Mouse (Mus musculus) heart, embryonic 12.5 days (tissue): ENCODE data around the gene Gramd1a. TPM values are rescaled to one million over a fixed set of nuclear protein-coding genes. Genes with fewer than 3 reads are reported as not detected.
A peak's percentile ranks its signal among the peaks of the same experiment; 100 is the strongest.

Source experiments
- ATAC-seq: fragments of 200-750 bp; cut with Nextera tagmentation; 2 replicates; pipeline ENCODE4 v1.8.0; 2017; ENCODE audit warnings: moderate TSS enrichment, moderate library complexity; ENCODE audit not compliant: insufficient number of reproducible peaks, low FRiP score
- H3K27ac ChIP-seq: fragments of 300-500 bp; sonication (generic); 2 replicates; pipeline ENCODE4 v1.5.1; 2016; ENCODE audit warnings: mild to moderate bottlenecking, moderate library complexity; ENCODE audit not compliant: poor library complexity, severe bottlenecking
- H3K27me3 ChIP-seq: fragments of 300-500 bp; sonication (generic); replicated peaks from 2 replicates; pipeline ENCODE4 v1.6.1; 2016; ENCODE audit warnings: mild to moderate bottlenecking, moderate library complexity
- H3K36me3 ChIP-seq: fragments of 300-500 bp; sonication (generic); 2 replicates; pipeline ENCODE4 v1.6.1; 2016; ENCODE audit warnings: mild to moderate bottlenecking, moderate library complexity
- H3K4me1 ChIP-seq: fragments of 300-500 bp; sonication (generic); replicated peaks from 2 replicates; pipeline ENCODE4 v1.6.1; 2016; ENCODE audit warnings: mild to moderate bottlenecking
- H3K4me2 ChIP-seq: fragments of 300-500 bp; sonication (generic); 2 replicates; pipeline ENCODE4 v1.6.1; 2016; ENCODE audit warnings: mild to moderate bottlenecking, moderate library complexity
- H3K4me3 ChIP-seq: fragments of 300-500 bp; sonication (generic); 2 replicates; pipeline ENCODE4 v1.5.1; 2016; ENCODE audit warnings: mild to moderate bottlenecking
- H3K9ac ChIP-seq: fragments of 300-500 bp; sonication (generic); 2 replicates; pipeline ENCODE4 v1.6.1; 2016; ENCODE audit warnings: mild to moderate bottlenecking, moderate library complexity
- H3K9me3 ChIP-seq: fragments of 300-500 bp; sonication (generic); replicated peaks from 2 replicates; pipeline ENCODE4 v1.6.1; 2016; ENCODE audit warnings: mild to moderate bottlenecking, moderate library complexity
- WGBS: fragments of 180-500 bp; shearing (Covaris S2); methylation state at CpG from one replicate; pipeline ENCODE4 v1.1.7; 2016; 5-methylcytosine and 5-hydroxymethylcytosine counted together
- polyA plus RNA-seq: library from polyadenylated mRNA; unstranded; fragments of >200 nt; fragmentation: Nextera tagmentation; extraction: Ambion mirVana; gene quantifications from 2 replicates; pipeline ENCODE4 v1.2.1, GENCODE M21; 2016

The Gramd1a gene
- 63.4 and 64.6 TPM in 2 replicates for polyA plus RNA-seq

DNA sequence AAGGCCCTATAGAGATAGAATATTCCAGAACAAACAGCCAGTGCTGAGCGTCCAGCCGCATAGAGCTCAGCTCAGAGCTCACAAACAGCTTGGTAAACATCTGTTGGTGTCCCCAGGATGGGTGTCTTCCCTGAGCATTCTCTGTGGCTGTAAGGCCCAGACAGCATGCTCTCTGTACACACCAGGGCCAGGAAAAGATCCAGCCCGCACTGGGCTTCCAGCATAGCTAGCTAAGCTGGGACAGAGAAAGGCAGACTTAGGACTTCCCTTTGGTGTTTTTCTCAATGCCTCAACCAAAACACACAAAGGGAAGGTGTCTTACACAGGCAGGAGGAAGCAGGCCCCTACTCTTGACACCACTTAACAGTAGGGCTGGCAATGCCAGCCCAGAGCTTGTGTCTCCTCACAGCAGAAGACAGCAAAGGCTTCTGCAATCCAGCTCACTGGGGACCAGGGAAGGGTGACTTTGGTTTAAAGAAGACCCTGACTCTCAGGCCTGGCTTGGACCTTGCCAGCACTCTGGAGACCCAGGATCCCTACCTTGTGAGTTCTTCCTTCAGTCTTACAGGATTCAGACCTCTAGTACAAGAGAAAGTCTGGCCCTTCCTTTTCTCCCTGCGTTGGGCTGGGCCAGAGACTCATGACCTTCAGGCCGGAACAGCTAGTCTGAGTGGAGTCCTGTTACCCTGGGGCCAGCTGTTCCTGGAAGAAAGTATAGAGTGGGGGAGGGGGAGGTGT lies at the start of gene Gramd1a:
TSS of gene Gramd1a (minus strand) at position 601 of the 738 bp plus-strand sequence.
- WGBS: 57% methylated on average over 5 of the region's 5 CpGs
- Histone ChIP-seq H3K9me3 (no peaks in the 10 kb centered on the region), H3K4me2 (peak within 1 kb of the TSS; percentile 29; the same call in 1 of the 2 replicates), H3K4me1 (peaks cover 30% of the 10 kb centered on the region), H3K4me3 (no peak within 1 kb of the TSS), H3K9ac (0 out of 2 replicates have a peak within 1 kb of the TSS, but pooled peaks have one; percentile 42), H3K27ac (peak within 1 kb of the TSS; percentile 10; the same call in 1 of the 2 replicates), H3K27me3 (no peaks in the 10 kb centered on the region), H3K36me3 (no peaks in the 10 kb centered on the region)
- no peak for ATAC-seq

DNA sequence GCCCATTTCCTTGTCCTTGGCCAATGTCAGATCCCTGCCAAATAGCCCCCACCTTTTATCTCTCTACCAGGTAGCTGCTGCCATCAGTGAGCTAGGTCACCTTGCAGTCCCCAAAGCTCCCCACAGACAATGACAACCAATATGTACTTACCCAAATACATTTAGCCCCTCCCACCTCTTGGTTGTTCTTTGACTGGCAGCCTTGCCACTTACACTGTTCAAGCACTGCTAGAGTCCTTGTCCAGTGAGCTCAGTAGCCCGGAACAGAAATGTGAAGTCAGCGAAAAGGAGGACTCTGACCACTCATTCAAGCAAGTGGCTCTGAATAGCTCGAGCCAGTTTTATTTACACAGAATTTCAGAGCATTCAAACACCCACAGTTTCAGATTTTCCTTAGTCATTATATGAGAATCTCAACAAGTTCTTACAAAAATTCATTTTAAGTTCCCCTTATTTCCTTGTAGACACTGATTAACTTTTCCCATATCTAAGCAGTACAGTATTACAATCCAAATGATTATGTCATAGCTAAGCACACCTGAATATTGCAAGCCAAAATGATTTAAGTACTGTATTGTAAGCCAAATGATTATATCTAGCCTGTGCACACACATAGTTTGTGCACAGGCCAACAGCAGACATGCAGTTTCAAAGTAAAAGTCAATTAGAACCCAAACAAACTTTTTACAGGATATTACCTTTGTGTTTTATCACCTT lies 40.1 kb upstream of the Gramd1a start:
- Histone ChIP-seq H3K27ac (no peak overlapping the region), H3K4me3 (no peak overlapping the region), H3K4me2 (no peak overlapping the region), H3K36me3 (no peaks in the 10 kb centered on the region), H3K4me1 (no peaks in the 10 kb centered on the region), H3K9ac (no peak overlapping the region), H3K27me3 (no peaks in the 10 kb centered on the region), H3K9me3 (no peaks in the 10 kb centered on the region)
- no peak for ATAC-seq
- 71% methylated on average over 3 of the region's 3 CpGs for WGBS

DNA sequence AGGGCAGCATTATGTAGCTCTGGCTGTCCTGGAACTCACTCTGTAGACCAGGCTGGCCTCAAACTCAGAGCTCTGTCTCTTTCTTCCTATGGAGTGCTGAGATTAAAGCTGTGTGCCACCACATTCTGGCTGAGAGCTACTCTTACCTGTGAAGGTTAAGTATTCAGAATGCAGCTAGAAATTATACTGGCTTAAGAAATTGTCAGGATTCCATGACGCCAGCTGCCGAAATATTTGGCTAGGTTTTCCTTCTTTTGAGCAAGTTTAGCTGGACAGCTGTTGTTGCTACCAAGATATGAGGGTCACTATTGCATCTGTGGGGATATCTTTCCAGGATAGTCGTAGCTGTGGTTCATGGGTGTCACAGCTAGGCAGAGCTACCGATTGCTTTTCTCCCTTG lies 29.0 kb upstream of the Gramd1a start:
- no peaks in the 10 kb centered on the region for H3K4me1 ChIP-seq
- no peak overlapping the region for H3K27ac ChIP-seq
- no peak overlapping the region for H3K4me3 ChIP-seq
- ATAC-seq: no peak
- no peaks in the 10 kb centered on the region for H3K27me3 ChIP-seq
- no peaks in the 10 kb centered on the region for H3K9me3 ChIP-seq
- no peak overlapping the region for H3K9ac ChIP-seq
- H3K4me2 ChIP-seq: no peak overlapping the region
- no peaks in the 10 kb centered on the region for H3K36me3 ChIP-seq
- WGBS: 68% methylated on average over 4 of the region's 4 CpGs

DNA sequence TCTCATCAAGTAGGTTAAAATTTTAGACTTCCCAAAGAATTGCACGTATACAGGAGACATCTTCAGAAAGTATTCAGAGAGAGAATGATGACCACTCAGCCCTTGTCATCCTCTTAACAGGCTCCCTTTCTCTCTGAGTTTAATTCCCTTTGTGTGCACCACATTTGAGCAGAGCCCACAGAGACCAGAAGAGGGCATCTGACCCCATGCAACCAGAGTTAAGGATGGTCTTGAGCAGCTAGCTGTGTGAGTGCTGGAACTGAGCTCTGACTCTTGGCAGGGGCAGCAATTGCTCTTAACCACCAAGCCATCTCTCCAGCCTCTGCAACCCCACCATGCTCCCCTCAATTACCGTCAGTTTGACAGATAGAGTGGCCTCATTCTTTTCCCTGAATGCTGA lies 27.2 kb upstream of the Gramd1a start:
- Histone ChIP-seq H3K36me3 (no peaks in the 10 kb centered on the region), H3K27me3 (peaks cover 10% of the 10 kb centered on the region; the same call in 1 of the 2 replicates), H3K4me1 (no peaks in the 10 kb centered on the region), H3K4me2 (no peak overlapping the region), H3K9me3 (no peaks in the 10 kb centered on the region), H3K27ac (no peak overlapping the region), H3K4me3 (no peak overlapping the region), H3K9ac (no peak overlapping the region)
- 41% methylated on average over 2 of the region's 2 CpGs for WGBS
- no peak for ATAC-seq

DNA sequence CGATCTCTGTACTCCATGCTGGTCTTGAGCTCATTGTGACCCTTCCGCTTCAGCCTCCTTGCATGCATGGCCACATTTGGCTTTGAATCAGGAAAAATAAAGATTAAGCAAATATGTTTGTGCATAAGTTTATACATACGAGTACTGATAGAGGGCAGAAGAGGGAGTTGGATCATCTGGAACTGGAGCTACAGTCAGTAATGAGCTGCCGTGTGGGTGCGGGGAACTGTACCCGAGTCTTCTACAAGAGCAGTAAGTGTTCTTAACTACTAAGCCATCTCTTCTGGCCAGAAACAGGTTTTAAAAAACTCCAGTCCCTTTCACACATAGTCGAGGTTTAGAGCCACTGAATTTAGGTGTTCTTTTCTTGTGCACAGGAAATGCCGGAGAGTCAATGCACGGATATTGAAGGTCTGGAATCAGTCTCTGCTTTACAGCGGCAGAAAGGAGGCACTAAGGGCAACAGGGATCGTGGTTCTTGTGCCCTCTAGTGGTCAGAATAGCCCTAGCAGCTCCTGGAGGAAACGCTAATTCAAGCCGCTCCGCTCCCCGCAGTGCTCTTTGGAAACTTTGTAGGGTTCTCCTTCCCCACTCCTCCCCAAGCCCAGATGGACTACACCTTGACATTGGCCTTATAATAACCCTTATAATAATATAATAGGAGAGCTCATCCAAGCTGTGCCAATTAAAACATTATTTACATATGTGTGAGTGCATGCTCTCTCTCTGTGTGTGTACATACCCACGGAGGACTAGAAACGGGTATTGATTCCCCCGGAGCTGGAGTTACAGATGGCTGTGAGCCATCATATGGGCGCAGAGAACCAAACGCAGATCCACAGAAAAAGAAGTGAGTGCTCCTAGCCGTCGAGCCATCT lies 21.4 kb upstream of the Gramd1a start:
- H3K9me3 ChIP-seq: no peaks in the 10 kb centered on the region
- H3K4me2 ChIP-seq: peak overlapping the region; percentile 55
- H3K36me3 ChIP-seq: no peaks in the 10 kb centered on the region
- H3K4me3 ChIP-seq: peak overlapping the region; percentile 20
- H3K27me3 ChIP-seq: peaks cover 13% of the 10 kb centered on the region; the same call in 1 of the 2 replicates
- 0 out of 2 replicates have a peak overlapping the region, but pooled peaks have one; percentile 10 for H3K9ac ChIP-seq
- peak; percentile 68 for ATAC-seq
- WGBS: 20% methylated on average over 22 of the region's 22 CpGs
- 0 out of 2 replicates have a peak, but pooled peaks cover 5% of the 10 kb centered on the region for H3K4me1 ChIP-seq
- H3K27ac ChIP-seq: no peak overlapping the region

DNA sequence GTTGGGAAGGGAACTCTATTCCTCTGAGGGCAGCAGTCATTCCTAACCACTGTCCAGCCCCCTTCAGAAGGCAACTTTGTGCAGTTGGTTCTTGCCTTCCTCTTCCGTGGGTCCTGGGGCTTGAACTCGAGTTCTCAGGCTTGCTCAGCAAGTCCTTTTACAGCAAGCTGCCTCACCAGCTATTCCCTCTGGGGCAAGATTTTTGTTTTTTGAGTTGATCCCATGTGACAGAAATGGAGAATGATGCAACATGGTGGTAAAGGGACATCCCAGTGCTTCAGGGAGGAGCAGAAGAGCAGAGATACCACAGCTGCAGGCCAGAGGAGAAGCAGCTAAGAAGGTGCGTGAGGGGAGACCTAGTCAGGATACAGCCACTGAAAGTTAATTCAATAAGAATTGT lies 19.4 kb upstream of the Gramd1a start:
- Histone ChIP-seq H3K4me1 (0 out of 2 replicates have a peak, but pooled peaks cover 5% of the 10 kb centered on the region), H3K27ac (no peak overlapping the region), H3K9ac (no peak overlapping the region), H3K27me3 (peaks cover 13% of the 10 kb centered on the region; the same call in 1 of the 2 replicates), H3K36me3 (no peaks in the 10 kb centered on the region), H3K4me3 (no peak overlapping the region), H3K9me3 (no peaks in the 10 kb centered on the region), H3K4me2 (no peak overlapping the region)
- WGBS: 74% methylated on average over 3 of the region's 3 CpGs
- ATAC-seq: no peak

DNA sequence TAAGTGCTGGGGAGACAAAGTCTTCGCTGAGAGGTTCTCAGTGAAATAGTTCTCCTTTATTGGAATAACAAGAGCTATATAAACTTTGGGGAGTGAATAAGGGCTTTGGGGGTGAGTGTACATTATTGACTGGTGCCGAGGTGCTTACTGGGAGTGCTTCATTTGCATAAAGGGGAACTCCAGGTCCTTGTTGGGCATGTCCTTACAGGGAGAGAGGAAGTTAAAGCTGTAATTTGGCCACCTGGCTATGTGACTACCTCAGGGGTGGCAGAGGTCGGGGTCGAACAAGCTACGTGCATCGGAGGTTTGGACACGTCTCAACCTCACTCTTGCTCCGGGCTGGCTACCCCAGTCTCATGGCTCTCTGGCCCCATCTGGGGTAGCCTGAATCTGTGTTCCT lies 18.8 kb upstream of the Gramd1a start:
- 0 out of 2 replicates have a peak, but pooled peaks cover 5% of the 10 kb centered on the region for H3K4me1 ChIP-seq
- peaks cover 13% of the 10 kb centered on the region; the same call in 1 of the 2 replicates for H3K27me3 ChIP-seq
- H3K9me3 ChIP-seq: no peaks in the 10 kb centered on the region
- H3K4me3 ChIP-seq: no peak overlapping the region
- 74% methylated on average over 8 of the region's 8 CpGs for WGBS
- no peaks in the 10 kb centered on the region for H3K36me3 ChIP-seq
- H3K4me2 ChIP-seq: no peak overlapping the region
- H3K27ac ChIP-seq: no peak overlapping the region
- no peak for ATAC-seq
- H3K9ac ChIP-seq: no peak overlapping the region

DNA sequence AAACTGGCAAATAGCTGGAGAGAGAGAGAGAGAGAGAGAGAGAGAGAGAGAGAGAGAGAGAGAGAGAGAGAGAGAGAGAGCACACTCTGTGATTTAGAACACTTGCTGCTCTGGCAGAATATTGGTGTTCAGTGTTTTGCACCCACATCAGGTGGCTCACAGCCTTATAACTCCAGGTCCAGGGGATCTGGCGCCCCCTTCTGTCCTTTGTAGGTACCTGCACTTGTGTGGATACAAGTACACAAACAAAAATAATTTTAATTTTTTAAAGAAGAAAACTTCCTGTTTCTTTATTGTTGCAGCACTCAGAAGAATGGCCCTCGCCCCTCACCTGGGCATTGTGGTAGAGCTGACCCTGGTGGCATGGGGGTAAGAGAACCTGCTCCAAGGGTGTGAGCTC lies 16.5 kb upstream of the Gramd1a start:
- H3K4me1 ChIP-seq: 0 out of 2 replicates have a peak, but pooled peaks cover 5% of the 10 kb centered on the region
- WGBS: 21% methylated on average over 2 of the region's 2 CpGs
- no peaks in the 10 kb centered on the region for H3K27me3 ChIP-seq
- no peak overlapping the region for H3K4me3 ChIP-seq
- no peaks in the 10 kb centered on the region for H3K36me3 ChIP-seq
- no peaks in the 10 kb centered on the region for H3K9me3 ChIP-seq
- H3K9ac ChIP-seq: no peak overlapping the region
- H3K27ac ChIP-seq: no peak overlapping the region
- H3K4me2 ChIP-seq: no peak overlapping the region
- no peak for ATAC-seq

DNA sequence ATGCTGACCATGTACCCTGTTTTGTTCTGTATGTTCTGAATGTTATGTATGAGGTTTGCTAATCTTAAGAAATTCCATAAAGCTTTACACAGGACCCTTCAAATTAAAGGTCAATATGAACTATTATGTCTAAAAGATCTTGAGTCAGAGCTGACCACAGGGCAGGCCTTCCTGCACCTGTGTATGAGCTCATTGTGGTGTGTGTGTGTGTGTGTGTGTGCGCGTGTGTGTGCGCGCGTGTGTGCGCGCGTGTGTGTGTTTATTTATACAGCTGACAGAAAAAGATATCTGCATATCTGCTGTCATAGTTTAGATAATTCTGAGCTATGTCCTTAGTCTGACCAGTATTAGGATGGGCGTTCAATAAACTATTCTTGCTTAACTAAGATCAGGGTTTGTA lies 14.8 kb upstream of the Gramd1a start:
- Histone ChIP-seq H3K9ac (no peak overlapping the region), H3K36me3 (no peaks in the 10 kb centered on the region), H3K9me3 (no peaks in the 10 kb centered on the region), H3K4me3 (no peak overlapping the region), H3K4me1 (no peaks in the 10 kb centered on the region), H3K27me3 (no peaks in the 10 kb centered on the region), H3K27ac (no peak overlapping the region), H3K4me2 (no peak overlapping the region)
- WGBS: 89% methylated on average over 9 of the region's 9 CpGs
- ATAC-seq: no peak

DNA sequence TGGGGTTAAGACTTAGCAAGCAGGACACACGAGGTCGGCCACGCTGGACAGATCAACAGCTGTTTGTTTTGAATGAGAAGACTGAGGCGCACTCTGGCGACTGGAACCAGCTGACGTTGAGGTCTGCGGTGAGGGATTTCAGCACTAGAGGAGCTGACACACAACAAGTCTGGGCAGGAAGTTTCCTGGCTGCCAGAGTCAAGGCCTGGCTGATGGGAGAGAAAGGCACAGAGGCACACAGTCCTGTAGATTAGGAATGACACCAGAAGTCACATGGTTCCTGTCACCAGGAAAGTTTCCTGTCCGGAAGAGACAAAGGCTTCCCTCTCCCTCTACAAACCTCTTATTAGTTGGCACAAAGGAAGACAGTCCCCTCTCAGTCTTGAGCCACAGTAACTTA lies 12.7 kb upstream of the Gramd1a start:
- Histone ChIP-seq H3K4me1 (no peaks in the 10 kb centered on the region), H3K27ac (peak overlapping the region; percentile 50), H3K9me3 (no peaks in the 10 kb centered on the region), H3K36me3 (no peaks in the 10 kb centered on the region), H3K27me3 (no peaks in the 10 kb centered on the region), H3K4me3 (no peak overlapping the region), H3K9ac (no peak overlapping the region), H3K4me2 (no peak overlapping the region)
- peak; percentile 79 for ATAC-seq
- 29% methylated on average over 8 of the region's 8 CpGs for WGBS
